Mouse (Mus musculus) heart, embryonic 13.5 days (tissue): ENCODE measurements around the gene Cphx3. TPM values are rescaled to one million over a fixed set of nuclear protein-coding genes. Genes with fewer than 3 reads are reported as not detected.
"Not testable (repeated sequence)": the region's sequence is repeated elsewhere in the genome, so short reads cannot be mapped to it uniquely, and the experiment has no call there.

Source experiments
- ATAC-seq: fragments of 200-750 bp; cut with Nextera tagmentation; 2 replicates; pipeline ENCODE4 v1.8.0; 2017; ENCODE audit warnings: moderate TSS enrichment; ENCODE audit not compliant: insufficient number of reproducible peaks, low FRiP score, low TSS enrichment; ENCODE audit errors: extremely low read depth
- H3K27ac ChIP-seq: fragments of 300-500 bp; sonication (generic); replicated peaks from 2 replicates; pipeline ENCODE4 v1.5.1; 2015; ENCODE audit warnings: moderate library complexity, mild to moderate bottlenecking, inconsistent platforms
- H3K27me3 ChIP-seq: fragments of 300-500 bp; sonication (generic); replicated peaks from 2 replicates; pipeline ENCODE4 v1.6.1; 2015; ENCODE audit warnings: mild to moderate bottlenecking, inconsistent platforms
- H3K36me3 ChIP-seq: fragments of 300-500 bp; sonication (generic); 2 replicates; pipeline ENCODE4 v1.6.1; 2015; ENCODE audit warnings: mild to moderate bottlenecking, inconsistent platforms
- H3K4me1 ChIP-seq: fragments of 300-500 bp; sonication (generic); 2 replicates; pipeline ENCODE4 v1.6.1; 2015; ENCODE audit warnings: inconsistent platforms
- H3K4me2 ChIP-seq: fragments of 300-500 bp; sonication (generic); 2 replicates; pipeline ENCODE4 v1.6.1; 2015; ENCODE audit warnings: inconsistent platforms, mild to moderate bottlenecking, moderate library complexity
- H3K4me3 ChIP-seq: fragments of 300-500 bp; sonication (generic); 2 replicates; pipeline ENCODE4 v1.5.1; 2015; ENCODE audit warnings: moderate library complexity, mild to moderate bottlenecking, inconsistent platforms
- H3K9ac ChIP-seq: fragments of 300-500 bp; sonication (generic); 2 replicates; pipeline ENCODE4 v1.6.1; 2015; ENCODE audit warnings: inconsistent platforms, mild to moderate bottlenecking, moderate library complexity
- H3K9me3 ChIP-seq: fragments of 300-500 bp; sonication (generic); 2 replicates; pipeline ENCODE4 v1.6.1; 2016; ENCODE audit warnings: inconsistent platforms
- WGBS: fragments of 180-500 bp; shearing (Covaris S2); methylation state at CpG from one replicate; pipeline ENCODE4 v1.1.7; 2015; ENCODE audit warnings: mixed read lengths; 5-methylcytosine and 5-hydroxymethylcytosine counted together
- polyA plus RNA-seq: library from polyadenylated mRNA; unstranded; fragments of >200 nt; fragmentation: Nextera tagmentation; extraction: Ambion mirVana; gene quantifications from 2 replicates; pipeline ENCODE4 v1.2.1, GENCODE M21; 2015

The Cphx3 gene
- polyA plus RNA-seq, 1 experiment from 2014 or later, result not detected

- not testable (repeated sequence) for ATAC-seq
Measured at GRCm38 (mm10) chr14:26081216-26081615, 881 bp upstream of the Cphx3 start, which contains the start of gene Cphx2. Cphx2 (plus strand) TSS chr14:26081516.

GRCm38 (mm10) chr14:26097622-26098021 lies 15.5 kb downstream of the Cphx3 start:
- not testable (repeated sequence) for H3K4me3 ChIP-seq, H3K9ac ChIP-seq, H3K36me3 ChIP-seq, H3K27me3 ChIP-seq, H3K4me1 ChIP-seq, ATAC-seq, H3K9me3 ChIP-seq, H3K27ac ChIP-seq, H3K4me2 ChIP-seq
- WGBS, result no CpG with 5 or more reads among the region's 3 CpGs

More at GRCm38 (mm10) chr14:26081216-26081615, 881 bp upstream of the Cphx3 start, which contains the start of gene Cphx2:
- WGBS, result no CpG with 5 or more reads among the region's 6 CpGs
- not testable (repeated sequence) for H3K9ac ChIP-seq, H3K4me3 ChIP-seq, H3K27me3 ChIP-seq, H3K4me2 ChIP-seq, H3K36me3 ChIP-seq, H3K9me3 ChIP-seq, H3K4me1 ChIP-seq, H3K27ac ChIP-seq

GRCm38 (mm10) chr14:26118150-26118549 lies 36.1 kb downstream of the Cphx3 start, which contains the start of gene Duxbl2:
Duxbl2 (plus strand) TSS chr14:26118349.
- H3K4me3 ChIP-seq, H3K27ac ChIP-seq, H3K9ac ChIP-seq, H3K4me2 ChIP-seq, H3K4me1 ChIP-seq, H3K36me3 ChIP-seq, H3K9me3 ChIP-seq, ATAC-seq, H3K27me3 ChIP-seq: not testable (repeated sequence)
- WGBS, result no CpG with 5 or more reads among the region's 7 CpGs

GRCm38 (mm10) chr14:26118550-26119000 lies 36.5 kb downstream of the Cphx3 start:
- H3K27me3 ChIP-seq, H3K4me1 ChIP-seq, H3K9ac ChIP-seq, H3K4me2 ChIP-seq, H3K27ac ChIP-seq, ATAC-seq, H3K9me3 ChIP-seq, H3K36me3 ChIP-seq, H3K4me3 ChIP-seq: not testable (repeated sequence)
- no CpG with 5 or more reads among the region's 18 CpGs for WGBS

GRCm38 (mm10) chr14:26119095-26119494 lies 37.0 kb downstream of the Cphx3 start:
- not testable (repeated sequence) for H3K4me3 ChIP-seq, H3K9ac ChIP-seq, H3K4me1 ChIP-seq, H3K36me3 ChIP-seq, H3K4me2 ChIP-seq, H3K27ac ChIP-seq, H3K9me3 ChIP-seq, H3K27me3 ChIP-seq, ATAC-seq
- no CpG with 5 or more reads among the region's 7 CpGs for WGBS

GRCm38 (mm10) chr14:26147095-26147494 lies 65.0 kb downstream of the Cphx3 start:
- not testable (repeated sequence) for H3K27me3 ChIP-seq, H3K4me2 ChIP-seq, H3K9ac ChIP-seq, H3K27ac ChIP-seq, ATAC-seq, H3K4me1 ChIP-seq, H3K9me3 ChIP-seq, H3K4me3 ChIP-seq, H3K36me3 ChIP-seq
- no CpG with 5 or more reads among the region's 2 CpGs for WGBS

- H3K4me2 ChIP-seq, H3K27me3 ChIP-seq, H3K36me3 ChIP-seq, H3K4me1 ChIP-seq, H3K27ac ChIP-seq, H3K9me3 ChIP-seq, H3K4me3 ChIP-seq, ATAC-seq, H3K9ac ChIP-seq: not testable (repeated sequence)
- no CpG with 5 or more reads among the region's 7 CpGs for WGBS
Measured at GRCm38 (mm10) chr14:26156032-26156431, 73.9 kb downstream of the Cphx3 start.

GRCm38 (mm10) chr14:26161156-26161555 lies 79.1 kb downstream of the Cphx3 start:
- H3K27me3 ChIP-seq, H3K4me3 ChIP-seq, H3K4me2 ChIP-seq, H3K9me3 ChIP-seq, H3K36me3 ChIP-seq, ATAC-seq, H3K27ac ChIP-seq, H3K4me1 ChIP-seq, H3K9ac ChIP-seq: not testable (repeated sequence)
- no CpG with 5 or more reads among the region's 9 CpGs for WGBS

GRCm38 (mm10) chr14:26162423-26162822 lies 80.3 kb downstream of the Cphx3 start:
- H3K27me3 ChIP-seq, H3K9ac ChIP-seq, H3K9me3 ChIP-seq, ATAC-seq, H3K4me3 ChIP-seq, H3K4me2 ChIP-seq, H3K27ac ChIP-seq, H3K36me3 ChIP-seq, H3K4me1 ChIP-seq: not testable (repeated sequence)
- no CpG with 5 or more reads among the region's 5 CpGs for WGBS

GRCm38 (mm10) chr14:26165266-26165665 lies 83.2 kb downstream of the Cphx3 start:
- not testable (repeated sequence) for H3K4me3 ChIP-seq, ATAC-seq, H3K4me1 ChIP-seq, H3K9me3 ChIP-seq, H3K4me2 ChIP-seq, H3K27ac ChIP-seq, H3K27me3 ChIP-seq, H3K9ac ChIP-seq, H3K36me3 ChIP-seq
- WGBS, result no CpG with 5 or more reads among the region's 12 CpGs

- ATAC-seq, result not testable (repeated sequence)
Measured at GRCm38 (mm10) chr14:26173955-26174354, 91.9 kb downstream of the Cphx3 start.

GRCm38 (mm10) chr14:26175028-26175427 lies 92.9 kb downstream of the Cphx3 start:
- H3K27ac ChIP-seq, H3K36me3 ChIP-seq, H3K4me3 ChIP-seq, H3K9ac ChIP-seq, H3K9me3 ChIP-seq, ATAC-seq, H3K4me1 ChIP-seq, H3K4me2 ChIP-seq, H3K27me3 ChIP-seq: not testable (repeated sequence)
- WGBS, result no CpG with 5 or more reads among the region's 6 CpGs

More at GRCm38 (mm10) chr14:26173955-26174354, 91.9 kb downstream of the Cphx3 start:
- not testable (repeated sequence) for H3K4me1 ChIP-seq, H3K27ac ChIP-seq, H3K9ac ChIP-seq, H3K4me3 ChIP-seq, H3K36me3 ChIP-seq, H3K27me3 ChIP-seq, H3K9me3 ChIP-seq, H3K4me2 ChIP-seq
- WGBS, result no CpG with 5 or more reads among the region's 3 CpGs
